Mouse (Mus musculus) heart, embryonic 12.5 days (tissue): Measurements from ENCODE around the gene Ppie. TPM values are rescaled to one million over a fixed set of nuclear protein-coding genes. Genes with fewer than 3 reads are reported as not detected.
"Not testable (repeated sequence)": the region's sequence is repeated elsewhere in the genome, so short reads cannot be mapped to it uniquely, and the experiment has no call there.

Experiments
- ATAC-seq: fragments of 200-750 bp; cut with Nextera tagmentation; 2 replicates; pipeline ENCODE4 v1.8.0; 2017; ENCODE audit warnings: moderate TSS enrichment, moderate library complexity; ENCODE audit not compliant: insufficient number of reproducible peaks, low FRiP score
- H3K27ac ChIP-seq: fragments of 300-500 bp; sonication (generic); 2 replicates; pipeline ENCODE4 v1.5.1; 2016; ENCODE audit warnings: mild to moderate bottlenecking, moderate library complexity; ENCODE audit not compliant: poor library complexity, severe bottlenecking
- H3K27me3 ChIP-seq: fragments of 300-500 bp; sonication (generic); replicated peaks from 2 replicates; pipeline ENCODE4 v1.6.1; 2016; ENCODE audit warnings: mild to moderate bottlenecking, moderate library complexity
- H3K36me3 ChIP-seq: fragments of 300-500 bp; sonication (generic); 2 replicates; pipeline ENCODE4 v1.6.1; 2016; ENCODE audit warnings: mild to moderate bottlenecking, moderate library complexity
- H3K4me1 ChIP-seq: fragments of 300-500 bp; sonication (generic); replicated peaks from 2 replicates; pipeline ENCODE4 v1.6.1; 2016; ENCODE audit warnings: mild to moderate bottlenecking
- H3K4me2 ChIP-seq: fragments of 300-500 bp; sonication (generic); 2 replicates; pipeline ENCODE4 v1.6.1; 2016; ENCODE audit warnings: mild to moderate bottlenecking, moderate library complexity
- H3K4me3 ChIP-seq: fragments of 300-500 bp; sonication (generic); 2 replicates; pipeline ENCODE4 v1.5.1; 2016; ENCODE audit warnings: mild to moderate bottlenecking
- H3K9ac ChIP-seq: fragments of 300-500 bp; sonication (generic); 2 replicates; pipeline ENCODE4 v1.6.1; 2016; ENCODE audit warnings: mild to moderate bottlenecking, moderate library complexity
- H3K9me3 ChIP-seq: fragments of 300-500 bp; sonication (generic); replicated peaks from 2 replicates; pipeline ENCODE4 v1.6.1; 2016; ENCODE audit warnings: mild to moderate bottlenecking, moderate library complexity
- WGBS: fragments of 180-500 bp; shearing (Covaris S2); methylation state at CpG from one replicate; pipeline ENCODE4 v1.1.7; 2016; 5-methylcytosine and 5-hydroxymethylcytosine counted together
- polyA plus RNA-seq: library from polyadenylated mRNA; unstranded; fragments of >200 nt; fragmentation: Nextera tagmentation; extraction: Ambion mirVana; gene quantifications from 2 replicates; pipeline ENCODE4 v1.2.1, GENCODE M21; 2016

The Ppie gene
- polyA plus RNA-seq, 1 experiment from 2014 or later: 54.0 TPM

- Histone ChIP-seq H3K4me1 (0 out of 2 replicates have a peak, but pooled peaks cover 4% of the 10 kb centered on the region), H3K4me3 (no peak overlapping the region), H3K36me3 (no peaks in the 10 kb centered on the region), H3K9me3 (no peaks in the 10 kb centered on the region), H3K9ac (no peak overlapping the region), H3K4me2 (no peak overlapping the region), H3K27ac (no peak overlapping the region), H3K27me3 (peaks cover 19% of the 10 kb centered on the region)
- ATAC-seq: no peak
- 48% methylated on average over 2 of the region's 2 CpGs for WGBS
Measured at GRCm38 (mm10) chr4:123155427-123155826, 15.7 kb upstream of the Ppie start.

- no peak for ATAC-seq
- H3K27me3 ChIP-seq: peaks cover 15% of the 10 kb centered on the region
- no peak overlapping the region for H3K9ac ChIP-seq
- WGBS: 18% methylated on average over 4 of the region's 4 CpGs
- H3K27ac ChIP-seq: no peak overlapping the region
- H3K9me3 ChIP-seq: no peaks in the 10 kb centered on the region
- 0 out of 2 replicates have a peak, but pooled peaks cover 4% of the 10 kb centered on the region for H3K4me1 ChIP-seq
- H3K36me3 ChIP-seq: no peaks in the 10 kb centered on the region
- H3K4me3 ChIP-seq: no peak overlapping the region
- H3K4me2 ChIP-seq: no peak overlapping the region
Measured at GRCm38 (mm10) chr4:123155004-123155403, 15.3 kb upstream of the Ppie start.

- Histone ChIP-seq H3K9ac (no peak overlapping the region), H3K4me3 (no peak overlapping the region), H3K27ac (no peak overlapping the region), H3K4me2 (no peak overlapping the region), H3K36me3 (no peaks in the 10 kb centered on the region), H3K9me3 (no peaks in the 10 kb centered on the region), H3K4me1 (0 out of 2 replicates have a peak, but pooled peaks cover 4% of the 10 kb centered on the region), H3K27me3 (peaks cover 6% of the 10 kb centered on the region; the same call in 1 of the 2 replicates)
- WGBS: 32% methylated on average over 5 of the region's 5 CpGs
- no peak for ATAC-seq
Measured at GRCm38 (mm10) chr4:123152976-123153375, 13.2 kb upstream of the Ppie start.

- Histone ChIP-seq H3K9ac (no peak overlapping the region), H3K27me3 (peaks cover 6% of the 10 kb centered on the region; the same call in 1 of the 2 replicates), H3K27ac (no peak overlapping the region), H3K4me1 (0 out of 2 replicates have a peak, but pooled peaks cover 4% of the 10 kb centered on the region), H3K36me3 (no peaks in the 10 kb centered on the region), H3K4me3 (no peak overlapping the region), H3K9me3 (no peaks in the 10 kb centered on the region), H3K4me2 (no peak overlapping the region)
- no peak for ATAC-seq
- WGBS: 69% methylated on average over 4 of the region's 4 CpGs
Measured at GRCm38 (mm10) chr4:123152003-123152402, 12.3 kb upstream of the Ppie start.

- H3K4me3 ChIP-seq: no peak overlapping the region
- WGBS: 65% methylated on average over 5 of the region's 5 CpGs
- H3K27me3 ChIP-seq: peaks cover 25% of the 10 kb centered on the region; the same call in 1 of the 2 replicates
- H3K9me3 ChIP-seq: no peaks in the 10 kb centered on the region
- no peak overlapping the region for H3K27ac ChIP-seq
- H3K4me1 ChIP-seq: no peaks in the 10 kb centered on the region; the same call in 1 of the 2 replicates
- no peak overlapping the region for H3K4me2 ChIP-seq
- H3K9ac ChIP-seq: no peak overlapping the region
- H3K36me3 ChIP-seq: no peaks in the 10 kb centered on the region
- no peak for ATAC-seq
Measured at GRCm38 (mm10) chr4:123147446-123148150, 7.8 kb upstream of the Ppie start.

GRCm38 (mm10) chr4:123137551-123137950 is 2.2 kb downstream of the Ppie start:
- H3K4me3 ChIP-seq: no peak overlapping the region
- H3K9me3 ChIP-seq: no peaks in the 10 kb centered on the region
- no peak overlapping the region for H3K9ac ChIP-seq
- H3K36me3 ChIP-seq: peaks cover 42% of the 10 kb centered on the region
- WGBS: 81% methylated on average over 3 of the region's 3 CpGs
- no peak overlapping the region for H3K4me2 ChIP-seq
- no peak for ATAC-seq
- H3K27ac ChIP-seq: no peak overlapping the region
- peaks cover 14% of the 10 kb centered on the region for H3K4me1 ChIP-seq
- H3K27me3 ChIP-seq: no peaks in the 10 kb centered on the region

GRCm38 (mm10) chr4:123127051-123127450 is 12.7 kb downstream of the Ppie start:
- H3K27ac ChIP-seq: no peak overlapping the region
- no peaks in the 10 kb centered on the region for H3K9me3 ChIP-seq
- ATAC-seq: no peak
- H3K4me1 ChIP-seq: no peaks in the 10 kb centered on the region
- WGBS: 83% methylated on average over 4 of the region's 4 CpGs
- H3K36me3 ChIP-seq: peaks cover 67% of the 10 kb centered on the region
- H3K27me3 ChIP-seq: no peaks in the 10 kb centered on the region
- no peak overlapping the region for H3K4me3 ChIP-seq
- no peak overlapping the region for H3K4me2 ChIP-seq
- H3K9ac ChIP-seq: no peak overlapping the region

GRCm38 (mm10) chr4:123126626-123127025 is 13.1 kb downstream of the Ppie start:
- no peak overlapping the region for H3K4me2 ChIP-seq
- no peak for ATAC-seq
- H3K36me3 ChIP-seq: peaks cover 62% of the 10 kb centered on the region
- WGBS: 94% methylated on average over 7 of the region's 7 CpGs
- H3K4me3 ChIP-seq: no peak overlapping the region
- no peak overlapping the region for H3K27ac ChIP-seq
- H3K27me3 ChIP-seq: no peaks in the 10 kb centered on the region
- H3K4me1 ChIP-seq: no peaks in the 10 kb centered on the region
- H3K9ac ChIP-seq: no peak overlapping the region
- H3K9me3 ChIP-seq: no peaks in the 10 kb centered on the region

- Histone ChIP-seq H3K9me3 (no peaks in the 10 kb centered on the region), H3K27me3 (peaks cover 14% of the 10 kb centered on the region), H3K4me3 (no peak overlapping the region), H3K9ac (no peak overlapping the region), H3K4me1 (no peaks in the 10 kb centered on the region), H3K4me2 (no peak overlapping the region), H3K36me3 (peaks cover 15% of the 10 kb centered on the region), H3K27ac (no peak overlapping the region)
- WGBS: 81% methylated on average over 2 of the region's 2 CpGs
- ATAC-seq: no peak
Measured at GRCm38 (mm10) chr4:123121286-123121685, 18.5 kb downstream of the Ppie start.

- H3K9ac ChIP-seq, H3K9me3 ChIP-seq, H3K36me3 ChIP-seq, H3K27ac ChIP-seq, ATAC-seq, H3K4me1 ChIP-seq: not testable (repeated sequence)
- Histone ChIP-seq H3K4me3 (peak overlapping the region; percentile 44), H3K4me2 (peak overlapping the region; percentile 74), H3K27me3 (peaks cover 32% of the 10 kb centered on the region)
- WGBS: 17% methylated on average over 36 of the region's 42 CpGs
Measured at GRCm38 (mm10) chr4:123116640-123117039, 23.1 kb downstream of the Ppie start.

GRCm38 (mm10) chr4:123116011-123116410 is 23.7 kb downstream of the Ppie start, which contains the start of gene Oxct2b:
Gene Oxct2b (plus strand): TSS chr4:123116266.
- H3K9ac ChIP-seq: no peak within 1 kb of the TSS
- no peaks in the 10 kb centered on the region for H3K9me3 ChIP-seq

More at GRCm38 (mm10) chr4:123116011-123116410, 23.7 kb downstream of the Ppie start, which contains the start of gene Oxct2b:
- Histone ChIP-seq H3K36me3 (no peaks in the 10 kb centered on the region), H3K4me2 (peak within 1 kb of the TSS; percentile 74), H3K27me3 (peaks cover 34% of the 10 kb centered on the region), H3K4me3 (peak within 1 kb of the TSS; percentile 44), H3K27ac (no peak within 1 kb of the TSS), H3K4me1 (peaks cover 4% of the 10 kb centered on the region; the same call in 1 of the 2 replicates)
- ATAC-seq: peak; percentile 7; the same call in 1 of the 2 replicates
- WGBS: 5% methylated on average over 20 of the region's 22 CpGs
